Mouse (Mus musculus) heart, postnatal 0 days (tissue): ENCODE data around the gene Fetub. TPM values are rescaled to one million over a fixed set of nuclear protein-coding genes. Genes with fewer than 3 reads are reported as not detected.

Experiments used
- ATAC-seq: fragments of 200-750 bp; cut with Nextera tagmentation; 2 replicates; pipeline ENCODE4 v1.8.0; 2017; ENCODE audit warnings: low read depth, moderate number of reproducible peaks, moderate library complexity; ENCODE audit not compliant: insufficient read depth
- DNase-seq: peaks from one replicate; pipeline ENCODE4 v3.0.0-alpha.2; 2016; ENCODE audit warnings: low spot score
- H3K27ac ChIP-seq: fragments of 300-500 bp; sonication (generic); 2 replicates; pipeline ENCODE4 v1.5.1; 2014; ENCODE audit warnings: low read depth, mild to moderate bottlenecking
- H3K27me3 ChIP-seq: fragments of 300-500 bp; sonication (generic); 2 replicates; pipeline ENCODE4 v1.6.1; 2014; ENCODE audit warnings: low read length, mixed read lengths; ENCODE audit not compliant: control insufficient read depth, insufficient read depth
- H3K36me3 ChIP-seq: fragments of 300-500 bp; sonication (generic); replicated peaks from 2 replicates; pipeline ENCODE4 v1.6.1; 2014; ENCODE audit warnings: low read length, mixed read lengths; ENCODE audit not compliant: control insufficient read depth, insufficient read depth
- H3K4me1 ChIP-seq: fragments of 300-500 bp; sonication (generic); 2 replicates; pipeline ENCODE4 v1.6.1; 2014; ENCODE audit warnings: antibody characterized with exemption; ENCODE audit not compliant: control insufficient read depth, insufficient read depth
- H3K4me2 ChIP-seq: fragments of 300-500 bp; sonication (generic); 2 replicates; pipeline ENCODE4 v1.6.1; 2014; ENCODE audit warnings: low read depth, mild to moderate bottlenecking, low read length, moderate library complexity
- H3K4me3 ChIP-seq: fragments of 300-500 bp; sonication (generic); 2 replicates; pipeline ENCODE4 v1.5.1; 2014; ENCODE audit warnings: low read depth, low read length
- H3K9ac ChIP-seq: fragments of 300-500 bp; sonication (generic); replicated peaks from 2 replicates; pipeline ENCODE4 v1.6.1; 2014; ENCODE audit warnings: low read depth, low read length, mixed read lengths
- H3K9me3 ChIP-seq: fragments of 300-500 bp; sonication (generic); replicated peaks from 2 replicates; pipeline ENCODE4 v1.6.1; 2016; ENCODE audit warnings: low read length; ENCODE audit not compliant: control insufficient read depth
- CTCF ChIP-seq: IDR thresholded peaks from 2 replicates; pipeline ENCODE4 v1.5.1; 2016; ENCODE audit warnings: antibody characterized with exemption, control low read depth, low read depth
- EP300 ChIP-seq: IDR thresholded peaks from 2 replicates; pipeline ENCODE4 v1.6.1; 2016; ENCODE audit warnings: antibody characterized with exemption, low read depth
- WGBS: fragments of 180-500 bp; shearing (Covaris S2); extraction: QIAGEN DNeasy Blood & Tissue Kit; methylation state at CpG from one replicate; pipeline ENCODE4 v1.1.7; 2014; 5-methylcytosine and 5-hydroxymethylcytosine counted together
- polyA plus RNA-seq: library from polyadenylated mRNA; unstranded; fragments of >200 nt; fragmentation: Nextera tagmentation; extraction: Ambion mirVana; gene quantifications from 2 replicates; pipeline ENCODE4 v1.2.1, GENCODE M21; 2015
- total RNA-seq: library from RNA; depleted of rRNA; stranded (reverse); fragments of >200 nt; gene quantifications from 2 replicates; pipeline ENCODE4 v1.2.3, GENCODE M21; 2014; ENCODE audit warnings: low replicate concordance; rRNA removed

Fetub gene
- total and polyA plus RNA-seq, 2 experiments from 2014 or later = not detected

DNA sequence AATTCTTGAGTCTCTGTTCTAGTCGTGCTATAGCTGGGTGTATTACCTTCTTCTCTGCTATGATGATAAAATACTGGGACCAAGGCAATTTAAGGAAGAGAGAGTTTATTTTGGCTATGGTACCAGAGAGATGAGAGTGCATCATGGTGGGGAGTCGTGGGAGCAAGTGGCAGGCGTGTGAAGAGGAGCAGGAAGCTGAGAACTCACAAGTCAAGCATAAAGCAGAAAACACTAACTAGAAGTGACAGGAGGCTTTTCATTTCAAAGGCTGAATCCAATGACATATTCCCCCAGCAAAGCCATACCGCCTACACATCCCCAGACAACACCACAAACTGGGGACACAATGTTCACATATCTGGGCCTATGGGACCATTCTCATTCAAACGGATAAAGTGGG is 44.1 kb downstream of the Fetub start:
- Histone ChIP-seq H3K27me3 (no peaks in the 10 kb centered on the region), H3K36me3 (no peaks in the 10 kb centered on the region), H3K4me1 (no peaks in the 10 kb centered on the region), H3K9me3 (no peaks in the 10 kb centered on the region), H3K4me3 (no peak overlapping the region), H3K27ac (no peak overlapping the region), H3K4me2 (no peak overlapping the region), H3K9ac (no peak overlapping the region)
- ATAC-seq (no peak), DNase-seq (no peak)
- TF ChIP-seq EP300 (no peak), CTCF (no peak)
- WGBS = 64% methylated on average over 5 of the region's 5 CpGs

DNA sequence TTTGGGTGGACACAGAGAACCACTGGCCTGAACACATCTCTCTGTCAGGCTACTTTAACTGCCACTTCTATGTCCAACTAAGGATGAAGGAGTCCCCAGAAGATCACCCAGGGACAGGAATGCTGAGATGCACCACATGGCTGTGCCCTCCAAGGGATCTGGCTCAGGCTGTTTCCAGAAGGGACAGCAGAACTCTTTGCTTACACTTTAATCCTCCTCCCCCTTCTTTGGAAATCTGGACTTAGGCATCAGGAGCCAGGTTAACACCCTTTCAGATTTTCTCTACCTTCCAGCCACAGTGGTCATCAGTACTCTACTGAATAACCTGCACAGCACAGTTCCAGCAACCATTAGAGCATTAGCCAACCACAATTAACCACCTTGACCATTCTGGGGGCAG is 45.2 kb downstream of the Fetub start:
- Histone ChIP-seq H3K27ac (no peak overlapping the region), H3K4me2 (no peak overlapping the region), H3K4me1 (no peaks in the 10 kb centered on the region), H3K36me3 (no peaks in the 10 kb centered on the region), H3K9me3 (no peaks in the 10 kb centered on the region), H3K9ac (no peak overlapping the region), H3K27me3 (no peaks in the 10 kb centered on the region), H3K4me3 (no peak overlapping the region)
- no peak for DNase-seq
- TF ChIP-seq EP300 = no peak
- TF ChIP-seq CTCF = no peak
- no peak for ATAC-seq

DNA sequence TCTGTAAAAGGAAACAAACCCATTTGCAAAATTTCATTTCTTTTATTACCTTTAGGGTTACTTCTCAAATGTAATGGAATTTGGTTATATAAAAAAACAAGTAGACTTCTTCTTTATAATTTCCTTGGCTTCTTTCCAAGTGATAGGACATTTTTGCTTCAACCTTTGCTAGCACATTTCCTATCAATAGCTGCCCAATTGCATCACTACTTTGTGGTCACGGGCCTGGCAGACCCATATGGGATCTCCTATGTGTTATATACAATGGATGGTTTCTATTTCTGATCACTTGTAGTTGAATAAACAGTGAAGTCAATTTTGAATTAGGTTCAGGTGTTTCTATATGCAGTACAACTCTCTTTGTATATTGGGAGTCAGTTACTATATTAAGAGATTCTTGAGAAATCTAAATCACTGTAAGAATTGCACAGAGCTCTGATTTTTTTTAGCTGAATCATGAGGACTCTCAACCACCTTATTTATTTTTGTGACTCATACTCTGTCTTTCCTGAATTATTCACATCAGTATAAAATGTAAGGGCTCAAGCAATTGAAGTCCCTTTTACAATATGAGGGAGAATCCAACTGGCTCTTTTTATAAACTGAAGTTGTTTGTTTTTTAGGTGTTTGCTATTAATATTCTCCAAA is 49.4 kb downstream of the Fetub start:
- TF ChIP-seq EP300 = no peak
- no peak for TF ChIP-seq CTCF
- H3K27ac ChIP-seq = no peak overlapping the region
- ATAC-seq (no peak), DNase-seq (no peak)
- H3K4me3 ChIP-seq = no peak overlapping the region
- no peak overlapping the region for H3K9ac ChIP-seq
- no peaks in the 10 kb centered on the region for H3K4me1 ChIP-seq
- WGBS = 54% methylated on average over 1 of the region's 1 CpGs
- H3K4me2 ChIP-seq = no peak overlapping the region
- H3K27me3 ChIP-seq = no peaks in the 10 kb centered on the region
- H3K36me3 ChIP-seq = no peaks in the 10 kb centered on the region
- no peaks in the 10 kb centered on the region for H3K9me3 ChIP-seq

Other genes starting within 250 kb of the Fetub start
- gene Crygs, start 106.8 kb upstream of the Fetub start, total RNA-seq = not detected in 2 replicates
- gene Crygs, start 106.8 kb upstream of the Fetub start, polyA plus RNA-seq = not detected in 2 replicates
- gene Tbccd1, start 60.7 kb upstream of the Fetub start, total RNA-seq = 13.4 and 15.3 TPM in 2 replicates
- gene Tbccd1, start 60.7 kb upstream of the Fetub start, polyA plus RNA-seq = 13.6 and 14.1 TPM in 2 replicates
- gene Dnajb11, start 60.5 kb upstream of the Fetub start, total RNA-seq = 27.7 and 43.8 TPM in 2 replicates
- 56.2 and 59.2 TPM in 2 replicates for gene Dnajb11, start 60.5 kb upstream of the Fetub start, polyA plus RNA-seq
- gene Ahsg, start 27.1 kb upstream of the Fetub start, total RNA-seq = 43.4 and 62.1 TPM in 2 replicates
- gene Ahsg, start 27.1 kb upstream of the Fetub start, polyA plus RNA-seq = 11.1 and 13.0 TPM in 2 replicates
- gene Hrg, start 32.7 kb downstream of the Fetub start, total RNA-seq = not detected in 2 replicates
- gene Hrg, start 32.7 kb downstream of the Fetub start, polyA plus RNA-seq = not detected in 2 replicates
- gene Kng2, start 111.1 kb downstream of the Fetub start, total RNA-seq = not detected in 2 replicates
- 0.15 TPM in 1 of 2 replicates, not detected in the other for gene Kng2, start 111.1 kb downstream of the Fetub start, polyA plus RNA-seq
- 0.46 and 1.3 TPM in 2 replicates for gene Kng1, start 139.5 kb downstream of the Fetub start, total RNA-seq
- 0.18 and 0.26 TPM in 2 replicates for gene Kng1, start 139.5 kb downstream of the Fetub start, polyA plus RNA-seq
- gene Eif4a2, start 189.1 kb downstream of the Fetub start, total RNA-seq = 229 and 270 TPM in 2 replicates
- 97.3 and 106 TPM in 2 replicates for gene Eif4a2, start 189.1 kb downstream of the Fetub start, polyA plus RNA-seq
- 16.8 and 27.9 TPM in 2 replicates for gene Rfc4, start 209.4 kb downstream of the Fetub start, total RNA-seq
- 38.1 and 40.6 TPM in 2 replicates for gene Rfc4, start 209.4 kb downstream of the Fetub start, polyA plus RNA-seq
- gene Adipoq, start 228.2 kb downstream of the Fetub start, total RNA-seq = 0.73 TPM in 1 of 2 replicates, not detected in the other
- 0.20 and 1.0 TPM in 2 replicates for gene Adipoq, start 228.2 kb downstream of the Fetub start, polyA plus RNA-seq